Mouse (Mus musculus) neural tube, embryonic 14.5 days (tissue): Measurements from ENCODE around the gene Ap3s2. TPM values are rescaled to one million over a fixed set of nuclear protein-coding genes. Genes with fewer than 3 reads are reported as not detected.

Experiments used
- ATAC-seq: fragments of 200-750 bp; cut with Nextera tagmentation; 2 replicates; pipeline ENCODE4 v1.8.0; 2017; ENCODE audit warnings: low read depth, mild to moderate bottlenecking, moderate TSS enrichment, moderate library complexity
- H3K27ac ChIP-seq: fragments of 300-500 bp; sonication (generic); 2 replicates; pipeline ENCODE4 v1.5.1; 2014; ENCODE audit warnings: low read depth, mild to moderate bottlenecking, control low read depth, low read length, moderate library complexity, mixed read lengths
- H3K27me3 ChIP-seq: fragments of 300-500 bp; sonication (generic); 2 replicates; pipeline ENCODE4 v1.6.1; 2014; ENCODE audit warnings: low read length; ENCODE audit not compliant: control insufficient read depth, insufficient read depth
- H3K36me3 ChIP-seq: fragments of 300-500 bp; sonication (generic); 2 replicates; pipeline ENCODE4 v1.6.1; 2014; ENCODE audit warnings: low read length, mixed read lengths; ENCODE audit not compliant: control insufficient read depth, insufficient read depth
- H3K4me1 ChIP-seq: fragments of 300-500 bp; sonication (generic); 2 replicates; pipeline ENCODE4 v1.6.1; 2014; ENCODE audit warnings: low read length; ENCODE audit not compliant: control insufficient read depth, insufficient read depth
- H3K4me2 ChIP-seq: fragments of 300-500 bp; sonication (generic); 2 replicates; pipeline ENCODE4 v1.6.1; 2014; ENCODE audit warnings: mild to moderate bottlenecking, low read depth, low read length, control low read depth
- H3K4me3 ChIP-seq: fragments of 300-500 bp; sonication (generic); 2 replicates; pipeline ENCODE4 v1.5.1; 2014; ENCODE audit warnings: low read depth, low read length, control low read depth, mixed read lengths
- H3K9ac ChIP-seq: fragments of 300-500 bp; sonication (generic); replicated peaks from 2 replicates; pipeline ENCODE4 v1.6.1; 2014; ENCODE audit warnings: low read depth, mild to moderate bottlenecking, control low read depth, low read length, mixed read lengths
- H3K9me3 ChIP-seq: fragments of 300-500 bp; sonication (generic); 2 replicates; pipeline ENCODE4 v1.6.1; 2016; ENCODE audit warnings: low read length; ENCODE audit not compliant: control insufficient read depth
- WGBS: fragments of 180-500 bp; shearing (Covaris S2); extraction: QIAGEN DNeasy Blood & Tissue Kit; methylation state at CpG from one replicate; pipeline ENCODE4 v1.1.7; 2014; 5-methylcytosine and 5-hydroxymethylcytosine counted together
- polyA plus RNA-seq: library from polyadenylated mRNA; unstranded; fragments of >200 nt; fragmentation: Nextera tagmentation; extraction: Ambion mirVana; gene quantifications from 2 replicates; pipeline ENCODE4 v1.2.1, GENCODE M21; 2014

Gene Ap3s2
- polyA plus RNA-seq, 1 experiment from 2014 or later = 42.0 TPM

GRCm38 (mm10) chr7:79878455-79879025, 41.9 kb downstream of the Ap3s2 start:
- Histone ChIP-seq H3K9ac (no peak overlapping the region), H3K27ac (no peak overlapping the region), H3K4me3 (no peak overlapping the region), H3K36me3 (peaks cover 12% of the 10 kb centered on the region), H3K27me3 (no peaks in the 10 kb centered on the region), H3K4me2 (no peak overlapping the region), H3K9me3 (no peaks in the 10 kb centered on the region), H3K4me1 (no peaks in the 10 kb centered on the region)
- ATAC-seq = no peak
- WGBS = 35% methylated on average over 2 of the region's 2 CpGs

DNA sequence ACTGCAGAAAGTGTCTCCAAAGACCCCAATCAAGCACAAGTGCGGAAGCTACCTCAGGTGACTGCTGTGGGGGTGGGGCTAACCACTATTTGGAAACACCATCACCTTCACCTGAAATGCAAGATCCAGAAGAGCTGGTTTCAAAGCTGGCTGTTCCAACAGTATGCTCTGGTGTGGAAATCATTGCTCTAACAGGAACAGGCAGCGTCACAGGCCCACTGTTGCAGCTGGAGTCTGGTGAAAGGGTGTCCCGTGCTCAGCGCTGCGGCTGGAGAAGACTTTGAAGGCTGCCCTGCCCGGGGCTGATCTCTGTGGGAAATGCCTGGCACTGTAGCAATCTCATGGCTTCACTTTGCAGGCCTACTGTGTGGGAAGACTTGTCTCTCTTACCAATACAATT, 47.0 kb downstream of the Ap3s2 start:
- no peak for ATAC-seq
- H3K4me3 ChIP-seq = no peak overlapping the region
- no peaks in the 10 kb centered on the region for H3K27me3 ChIP-seq
- no peaks in the 10 kb centered on the region for H3K36me3 ChIP-seq
- 88% methylated on average over 6 of the region's 6 CpGs for WGBS
- no peak overlapping the region for H3K4me2 ChIP-seq
- H3K9ac ChIP-seq = no peak overlapping the region
- no peak overlapping the region for H3K27ac ChIP-seq
- no peaks in the 10 kb centered on the region for H3K4me1 ChIP-seq
- H3K9me3 ChIP-seq = no peaks in the 10 kb centered on the region

DNA sequence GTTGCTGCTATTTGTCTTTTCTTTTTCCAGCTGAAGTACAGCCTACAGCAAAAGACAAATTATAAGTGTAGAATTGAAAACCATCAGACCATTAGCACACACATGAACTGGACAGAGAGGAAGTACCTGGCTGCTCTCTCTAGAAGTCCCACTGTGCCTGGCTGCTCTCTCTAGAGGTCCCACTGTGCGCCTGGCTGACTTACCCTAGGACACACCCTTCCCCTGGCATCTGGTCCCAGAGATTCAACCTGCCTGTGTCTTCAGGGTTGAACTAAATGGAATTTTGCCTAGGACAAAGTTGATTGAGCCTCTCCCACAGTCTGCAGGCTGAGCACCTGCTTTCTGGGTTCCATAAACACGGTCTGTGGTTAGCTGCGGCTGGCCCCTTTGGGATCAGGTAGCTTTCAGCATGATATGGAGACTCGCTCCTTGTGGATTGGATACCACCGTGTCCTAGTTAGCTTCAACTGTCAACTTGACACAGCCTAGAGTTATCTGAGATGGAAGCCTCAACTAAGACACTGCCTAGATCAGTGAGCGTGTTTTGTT, 48.6 kb downstream of the Ap3s2 start:
- Histone ChIP-seq H3K4me3 (no peak overlapping the region), H3K27me3 (no peaks in the 10 kb centered on the region), H3K4me2 (no peak overlapping the region), H3K9ac (no peak overlapping the region), H3K27ac (no peak overlapping the region), H3K4me1 (no peaks in the 10 kb centered on the region), H3K36me3 (no peaks in the 10 kb centered on the region), H3K9me3 (no peaks in the 10 kb centered on the region)
- WGBS = 90% methylated on average over 6 of the region's 6 CpGs
- no peak for ATAC-seq

DNA sequence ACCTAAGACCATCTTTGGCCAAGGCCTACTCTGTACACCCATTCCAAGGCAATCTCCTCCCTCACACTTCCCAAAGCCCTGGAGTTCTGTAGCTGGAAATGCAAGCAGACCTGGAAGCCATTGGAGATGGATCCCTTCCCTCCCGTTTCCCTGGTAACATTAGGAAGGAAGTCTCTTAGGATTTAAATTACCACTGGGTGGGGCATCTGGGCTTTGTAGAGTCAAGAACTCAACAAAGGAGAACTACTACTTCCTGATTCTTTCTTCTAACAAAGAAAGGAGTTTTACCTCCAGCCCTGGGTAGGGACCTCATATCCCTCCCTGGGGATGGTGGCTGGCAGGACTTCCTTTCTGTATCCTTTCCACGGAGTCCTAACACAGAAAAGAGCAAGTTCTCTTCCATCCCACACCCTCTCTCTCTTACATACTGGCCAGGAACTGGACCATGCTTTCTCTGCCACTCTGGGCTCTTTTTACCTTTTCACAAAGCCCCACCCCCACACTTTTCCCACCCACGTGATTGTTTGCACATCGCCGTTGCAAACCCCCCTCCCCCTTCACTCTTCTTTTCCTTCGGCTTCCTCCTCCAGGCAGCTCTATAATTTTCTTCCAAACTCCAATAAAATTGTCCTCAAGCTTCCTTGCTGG, 51.3 kb downstream of the Ap3s2 start:
- 54% methylated on average over 6 of the region's 6 CpGs for WGBS

DNA sequence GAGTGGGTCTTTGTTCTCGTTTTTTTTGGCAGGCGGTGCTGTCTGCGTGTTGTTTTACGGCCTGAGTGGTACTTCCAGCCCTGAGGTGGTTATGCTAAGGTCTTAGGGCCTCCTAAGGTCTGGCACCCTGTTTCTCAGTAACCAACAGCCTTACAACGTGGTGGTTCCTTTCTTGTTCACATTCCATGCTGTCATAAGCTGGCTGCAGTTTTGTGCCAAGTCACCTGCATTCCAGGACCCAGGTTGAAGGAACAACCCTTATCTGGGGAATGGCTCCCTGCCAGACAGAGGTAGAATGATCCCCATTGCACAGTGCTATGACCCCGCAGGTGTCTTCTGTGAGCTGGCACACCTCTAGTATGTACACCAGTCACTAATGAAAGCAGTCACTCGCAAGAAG, 52.0 kb downstream of the Ap3s2 start:
- 0 out of 2 replicates have a peak, but pooled peaks cover 2% of the 10 kb centered on the region for H3K4me1 ChIP-seq
- no peaks in the 10 kb centered on the region for H3K27me3 ChIP-seq
- no peak for ATAC-seq
- no peak overlapping the region for H3K4me3 ChIP-seq
- H3K4me2 ChIP-seq = no peak overlapping the region
- H3K9ac ChIP-seq = no peak overlapping the region
- H3K9me3 ChIP-seq = no peaks in the 10 kb centered on the region
- H3K36me3 ChIP-seq = no peaks in the 10 kb centered on the region
- H3K27ac ChIP-seq = no peak overlapping the region
- 73% methylated on average over 7 of the region's 7 CpGs for WGBS

More for the DNA sequence above, 51.3 kb downstream of the Ap3s2 start:
- Histone ChIP-seq H3K9ac (no peak overlapping the region), H3K27ac (no peak overlapping the region), H3K36me3 (no peaks in the 10 kb centered on the region), H3K9me3 (no peaks in the 10 kb centered on the region), H3K4me3 (no peak overlapping the region), H3K27me3 (no peaks in the 10 kb centered on the region), H3K4me1 (0 out of 2 replicates have a peak, but pooled peaks cover 2% of the 10 kb centered on the region), H3K4me2 (no peak overlapping the region)
- no peak for ATAC-seq

- Histone ChIP-seq H3K27me3 (no peaks in the 10 kb centered on the region), H3K4me3 (no peak overlapping the region), H3K27ac (no peak overlapping the region), H3K4me1 (0 out of 2 replicates have a peak, but pooled peaks cover 2% of the 10 kb centered on the region), H3K9me3 (no peaks in the 10 kb centered on the region), H3K4me2 (no peak overlapping the region), H3K36me3 (no peaks in the 10 kb centered on the region), H3K9ac (no peak overlapping the region)
- WGBS = 64% methylated on average over 13 of the region's 13 CpGs
- ATAC-seq = no peak
Measured at GRCm38 (mm10) chr7:79867861-79868260, 52.6 kb downstream of the Ap3s2 start.

- WGBS = 61% methylated on average over 3 of the region's 3 CpGs
- 0 out of 2 replicates have a peak, but pooled peaks cover 2% of the 10 kb centered on the region for H3K4me1 ChIP-seq
Measured at GRCm38 (mm10) chr7:79866294-79867000, 54.0 kb downstream of the Ap3s2 start.

DNA sequence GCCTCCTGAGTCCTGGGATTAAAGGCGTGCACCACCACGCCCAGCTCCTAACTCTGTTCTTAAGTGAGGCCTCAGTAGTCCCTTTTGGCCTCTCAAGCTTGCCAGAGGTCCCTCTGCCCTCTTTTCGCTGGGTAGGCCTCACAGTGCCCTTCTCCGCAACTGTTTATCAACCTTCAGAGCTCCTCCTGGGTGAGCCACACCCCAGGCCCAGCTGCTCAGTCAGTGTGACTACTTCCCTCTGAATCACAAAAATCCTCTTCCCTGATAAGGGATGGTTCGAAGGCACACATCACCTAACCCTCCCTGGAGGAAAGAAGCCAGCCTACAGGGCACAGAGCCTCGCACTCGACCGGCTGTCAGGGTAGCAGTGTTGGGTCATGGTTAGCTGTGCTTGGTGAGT, 58.7 kb downstream of the Ap3s2 start:
- no peaks in the 10 kb centered on the region for H3K27me3 ChIP-seq
- H3K4me1 ChIP-seq = 0 out of 2 replicates have a peak, but pooled peaks cover 2% of the 10 kb centered on the region
- no peak overlapping the region for H3K4me3 ChIP-seq
- no peak for ATAC-seq
- no peaks in the 10 kb centered on the region for H3K9me3 ChIP-seq
- no peak overlapping the region for H3K9ac ChIP-seq
- H3K4me2 ChIP-seq = no peak overlapping the region
- H3K36me3 ChIP-seq = no peaks in the 10 kb centered on the region
- WGBS = 90% methylated on average over 8 of the region's 8 CpGs
- no peak overlapping the region for H3K27ac ChIP-seq

More at GRCm38 (mm10) chr7:79866294-79867000, 54.0 kb downstream of the Ap3s2 start:
- no peak overlapping the region for H3K4me2 ChIP-seq
- H3K4me3 ChIP-seq = no peak overlapping the region
- no peak overlapping the region for H3K9ac ChIP-seq
- H3K27ac ChIP-seq = no peak overlapping the region
- H3K27me3 ChIP-seq = no peaks in the 10 kb centered on the region
- 0 out of 2 replicates have a peak, but pooled peaks have one; percentile 24 for ATAC-seq
- H3K9me3 ChIP-seq = no peaks in the 10 kb centered on the region
- no peaks in the 10 kb centered on the region for H3K36me3 ChIP-seq

DNA sequence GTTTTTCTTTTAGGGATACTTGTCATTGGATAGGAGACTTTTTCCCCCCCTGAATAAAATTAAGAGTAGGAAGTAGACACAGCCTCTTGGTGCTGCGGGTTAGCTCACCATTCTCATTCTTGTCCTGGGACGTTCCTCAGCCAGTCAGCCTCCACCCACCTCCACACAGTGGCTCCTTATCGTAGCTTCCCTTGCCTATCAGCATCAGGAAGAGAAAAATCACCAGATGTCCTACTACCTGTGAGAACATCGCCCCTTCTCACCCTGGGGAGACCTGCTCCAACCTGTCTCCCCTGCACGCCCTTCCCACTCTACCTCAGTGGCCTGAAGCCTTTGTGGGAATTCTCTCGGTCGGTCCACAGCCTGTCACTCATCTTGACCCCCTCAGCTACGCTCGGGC, 59.6 kb downstream of the Ap3s2 start, which contains the start of gene Anpep:
TSS of gene Anpep (minus strand) at position 249 of the 400 bp plus-strand sequence.
- Histone ChIP-seq H3K4me1 (no peaks in the 10 kb centered on the region), H3K27me3 (no peaks in the 10 kb centered on the region), H3K9ac (no peak within 1 kb of the TSS), H3K4me2 (no peak within 1 kb of the TSS), H3K4me3 (no peak within 1 kb of the TSS), H3K36me3 (no peaks in the 10 kb centered on the region), H3K9me3 (no peaks in the 10 kb centered on the region), H3K27ac (no peak within 1 kb of the TSS)
- WGBS = 92% methylated on average over 9 of the region's 9 CpGs
- no peak for ATAC-seq
